Mouse (Mus musculus): ENCODE results near the gene Smtnl2.

GRCm38 (mm10) chr11:72411093-72411921, at the start of gene Smtnl2:
- TF ChIP-seq CTCF (IDR thresholded peaks at IDR 0.05; ENCODE audit: low read depth, low read length) (no peak), GATA1 (IDR thresholded peaks at IDR 0.05; ENCODE audit: borderline replicate concordance, low read length) (no peak), TAL1 (conservative IDR thresholded peaks at IDR 0.05; ENCODE audit: low read depth, low read length) (no peak), POLR2AphosphoS5 (IDR thresholded peaks at IDR 0.05; ENCODE audit: insufficient replicate concordance, low read depth, low read length) (no peak), GATA2 (IDR thresholded peaks at IDR 0.05; ENCODE audit: borderline replicate concordance, low read depth, low read length) (no peak)

Data from G1E (cell line).